ENCODE assay signal across 22 mouse cellular contexts in the genomic region with DNA sequence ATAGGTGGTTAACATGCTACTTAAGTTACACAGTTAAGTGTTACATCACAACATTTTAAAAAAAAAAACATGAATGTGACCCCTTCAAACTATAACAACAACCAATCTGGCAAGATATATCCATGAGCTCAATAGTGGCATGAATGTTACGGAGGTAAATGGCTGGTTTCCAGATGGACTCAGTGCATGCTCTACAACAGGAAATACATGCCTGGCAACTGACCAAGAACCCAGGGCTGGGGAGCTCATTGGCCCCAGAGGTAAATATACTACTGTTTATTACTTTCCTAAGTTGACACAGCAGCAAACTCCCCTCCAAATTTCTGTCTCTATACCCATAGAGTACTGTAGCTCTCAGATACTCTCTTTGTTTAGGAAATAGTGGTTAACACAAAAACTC. TPM values are rescaled to one million over a fixed set of nuclear protein-coding genes. Genes with fewer than 3 reads are reported as not detected.
"Had no signal": no experiment of that assay in that cellular context is flagged by ENCODE, and none has a peak within 500 bp of the region (broad histone marks: within the 10 kb centered on the region; RNA-seq: fewer than 3 reads in every experiment).

No protein-coding gene starts in this region.

- H3K4me2 ChIP-seq: liver, embryonic 11.5 days; lung, embryonic 14.5 days; midbrain, embryonic 11.5 days; neural tube, embryonic 12.5 days; neural tube, embryonic 15.5 days; stomach, embryonic 15.5 days had no signal

- ATAC-seq: inflammation-experienced regulatory T-cells, adult 6 months; intestine, embryonic 16.5 days; liver, postnatal 0 days; lung, postnatal 0 days had no signal

- H3K9me3 ChIP-seq: neural tube, embryonic 12.5 days; neural tube, embryonic 15.5 days; stomach, embryonic 15.5 days had no signal

- H3K27ac ChIP-seq: kidney, postnatal 0 days; liver, embryonic 14.5 days; neural tube, embryonic 12.5 days; neural tube, embryonic 15.5 days; stomach, embryonic 15.5 days had no signal

- DNase-seq: kidney, adult 18-20 months; kidney, postnatal 36 days; left cerebral cortex, postnatal 4 days; liver, postnatal 0 days; lung, embryonic 14.5 days; midbrain, embryonic 14.5 days; retina, postnatal 1 day; right cerebral cortex, postnatal 25 days; spleen, adult 18-20 months; thymus, postnatal 25 days had no signal

- H3K4me1 ChIP-seq: neural tube, embryonic 12.5 days; neural tube, embryonic 15.5 days; stomach, embryonic 15.5 days had no signal

- H3K27me3 ChIP-seq: neural tube, embryonic 12.5 days; neural tube, embryonic 15.5 days; stomach, embryonic 15.5 days had no signal

- H3K9ac ChIP-seq: liver, embryonic 14.5 days; liver, postnatal 0 days; lung, embryonic 14.5 days; neural tube, embryonic 12.5 days; neural tube, embryonic 15.5 days; stomach, embryonic 15.5 days had no signal

- H3K36me3 ChIP-seq: neural tube, embryonic 12.5 days; neural tube, embryonic 15.5 days; stomach, embryonic 15.5 days had no signal

- H3K4me3 ChIP-seq: neural tube, embryonic 12.5 days; neural tube, embryonic 15.5 days; stomach, embryonic 15.5 days had no signal

RNA-seq across cellular contexts. Expression of gene Gad2, which starts 26.4 kb away (rescaled TPM):
- polyA plus RNA-seq: intestine, embryonic 16.5 days; kidney, embryonic 14.5 days; kidney, postnatal 0 days; liver, embryonic 11.5 days; liver, embryonic 14.5 days; liver, postnatal 0 days; lung, postnatal 0 days; thymus, postnatal 0 days had no signal
